Mouse (Mus musculus): Measurements from ENCODE around the gene Vmn2r85. TPM values are rescaled to one million over a fixed set of nuclear protein-coding genes. Genes with fewer than 3 reads are reported as not detected.
"Not testable (repeated sequence)": the region's sequence is repeated elsewhere in the genome, so short reads cannot be mapped to it uniquely, and the experiment has no call there.

Gene Vmn2r85
- polyA plus RNA-seq (2015; fragmentation: Nextera tagmentation; extraction: Ambion mirVana) = not detected in 2 replicates

DNA sequence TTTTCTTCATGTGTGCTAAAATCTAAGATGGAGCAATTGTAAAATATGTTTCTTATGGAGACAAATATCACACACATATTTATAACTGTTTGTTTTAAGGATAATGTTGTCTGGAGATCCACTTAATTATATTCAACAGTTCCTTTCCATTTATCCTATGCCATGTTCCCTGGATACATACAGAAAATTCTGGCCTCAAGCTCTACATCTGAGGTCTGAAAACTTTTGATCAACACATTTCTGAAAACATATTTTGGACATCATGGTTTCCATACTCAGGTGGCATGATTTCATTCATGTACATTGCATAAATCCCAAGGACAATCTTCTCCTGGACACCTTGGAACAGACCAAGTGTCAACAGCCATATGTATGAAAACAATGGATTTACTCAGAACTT lies at the start of gene Vmn2r85:
TSS of gene Vmn2r85 (minus strand) at position 101 of the 400 bp plus-strand sequence.
- H3K27me3 ChIP-seq; ATAC-seq (replicated peaks; ENCODE audit: low FRiP score); H3K9ac ChIP-seq; H3K4me1 ChIP-seq; H3K27ac ChIP-seq; H3K4me2 ChIP-seq; H3K36me3 ChIP-seq; H3K9me3 ChIP-seq (replicated peaks); H3K4me3 ChIP-seq (replicated peaks): not testable (repeated sequence)

DNA sequence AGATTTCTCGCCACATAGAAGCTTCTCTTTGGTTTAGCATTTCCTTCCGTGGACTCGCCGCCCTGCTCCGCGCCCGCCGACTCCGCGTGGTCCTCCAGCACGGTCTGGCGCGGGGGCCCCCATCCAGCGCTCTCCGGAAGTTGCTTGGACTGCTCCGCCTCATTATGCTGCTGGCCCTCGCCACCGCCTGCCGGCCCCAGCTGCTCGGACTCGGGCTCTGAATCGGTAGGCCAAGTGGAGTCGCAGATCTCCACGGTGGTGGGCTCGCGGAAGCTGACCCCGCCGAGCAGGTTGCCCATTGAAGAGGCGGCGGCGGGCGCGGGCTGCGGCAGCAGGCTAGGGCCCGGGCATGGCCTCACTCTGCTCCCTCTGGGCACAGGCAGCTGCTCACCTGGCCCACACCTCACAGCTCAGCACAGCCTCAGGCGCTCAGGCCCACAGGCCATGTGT lies 40.8 kb upstream of the Vmn2r85 start:
- Histone ChIP-seq H3K4me1 (no peaks in the 10 kb centered on the region), H3K9ac (peak overlapping the region; percentile 47), H3K4me3 (replicated peaks) (peak overlapping the region; percentile 50), H3K36me3 (no peaks in the 10 kb centered on the region), H3K9me3 (replicated peaks) (no peaks in the 10 kb centered on the region), H3K27ac (no peak overlapping the region), H3K4me2 (peak overlapping the region; percentile 80), H3K27me3 (no peaks in the 10 kb centered on the region)
- 3% methylated on average over 36 of the region's 36 CpGs for WGBS
- peak; percentile 99 for ATAC-seq (replicated peaks; ENCODE audit: low FRiP score)

DNA sequence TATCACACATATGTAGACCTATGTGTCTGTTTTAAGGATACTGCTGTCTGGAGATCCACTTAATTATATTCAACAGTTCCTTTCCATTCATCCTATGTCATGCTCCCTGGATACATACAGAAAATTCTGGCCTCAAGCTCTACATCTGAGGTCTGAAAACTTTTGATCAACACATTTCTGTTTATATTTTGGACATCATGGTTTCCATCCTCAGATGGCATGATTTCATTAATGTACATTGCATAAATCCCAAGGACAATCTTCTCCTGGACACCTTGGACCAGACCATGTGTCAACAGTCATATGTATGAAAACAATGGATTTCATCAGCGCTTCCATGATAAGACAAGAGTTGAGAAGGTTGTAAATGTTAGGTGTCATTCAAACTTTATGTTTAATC lies 26.4 kb upstream of the Vmn2r85 start, which contains the start of gene Vmn2r86:
TSS of gene Vmn2r86 (minus strand) at position 101 of the 400 bp plus-strand sequence.
- not testable (repeated sequence) for H3K4me1 ChIP-seq; H3K27ac ChIP-seq; ATAC-seq (replicated peaks; ENCODE audit: low FRiP score); H3K4me2 ChIP-seq; H3K9me3 ChIP-seq (replicated peaks); H3K4me3 ChIP-seq (replicated peaks); H3K36me3 ChIP-seq; H3K27me3 ChIP-seq; H3K9ac ChIP-seq
- 87% methylated on average over 1 of the region's 1 CpGs for WGBS

DNA sequence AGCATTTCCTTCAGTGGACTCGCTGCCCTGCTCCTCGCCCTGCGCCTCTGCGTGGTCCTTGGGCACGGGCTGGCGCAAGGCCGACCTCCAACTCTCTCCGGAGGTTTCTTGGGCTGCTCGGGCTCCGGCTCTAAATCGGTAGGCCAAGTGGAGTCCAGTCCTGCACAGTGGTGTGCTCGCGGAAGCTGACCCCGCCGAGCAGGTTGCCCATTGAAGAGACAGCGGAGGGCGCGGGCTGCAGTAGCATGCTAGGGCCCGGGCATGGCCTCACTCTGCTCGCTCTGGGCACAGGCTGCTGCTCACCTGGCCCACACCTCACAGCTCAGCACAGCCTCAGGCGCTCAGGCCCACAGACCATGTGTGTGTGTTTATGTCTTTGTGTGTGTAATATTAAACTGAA lies 15.3 kb upstream of the Vmn2r85 start:
- H3K9ac ChIP-seq = no peak overlapping the region
- no peaks in the 10 kb centered on the region for H3K4me1 ChIP-seq
- no peaks in the 10 kb centered on the region for H3K9me3 ChIP-seq (replicated peaks)
- H3K36me3 ChIP-seq = no peaks in the 10 kb centered on the region
- no peak overlapping the region for H3K4me3 ChIP-seq (replicated peaks)
- H3K27me3 ChIP-seq = no peaks in the 10 kb centered on the region
- WGBS = 91% methylated on average over 21 of the region's 21 CpGs
- H3K4me2 ChIP-seq = no peak overlapping the region
- H3K27ac ChIP-seq = no peak overlapping the region
- ATAC-seq (replicated peaks; ENCODE audit: low FRiP score) = no peak

DNA sequence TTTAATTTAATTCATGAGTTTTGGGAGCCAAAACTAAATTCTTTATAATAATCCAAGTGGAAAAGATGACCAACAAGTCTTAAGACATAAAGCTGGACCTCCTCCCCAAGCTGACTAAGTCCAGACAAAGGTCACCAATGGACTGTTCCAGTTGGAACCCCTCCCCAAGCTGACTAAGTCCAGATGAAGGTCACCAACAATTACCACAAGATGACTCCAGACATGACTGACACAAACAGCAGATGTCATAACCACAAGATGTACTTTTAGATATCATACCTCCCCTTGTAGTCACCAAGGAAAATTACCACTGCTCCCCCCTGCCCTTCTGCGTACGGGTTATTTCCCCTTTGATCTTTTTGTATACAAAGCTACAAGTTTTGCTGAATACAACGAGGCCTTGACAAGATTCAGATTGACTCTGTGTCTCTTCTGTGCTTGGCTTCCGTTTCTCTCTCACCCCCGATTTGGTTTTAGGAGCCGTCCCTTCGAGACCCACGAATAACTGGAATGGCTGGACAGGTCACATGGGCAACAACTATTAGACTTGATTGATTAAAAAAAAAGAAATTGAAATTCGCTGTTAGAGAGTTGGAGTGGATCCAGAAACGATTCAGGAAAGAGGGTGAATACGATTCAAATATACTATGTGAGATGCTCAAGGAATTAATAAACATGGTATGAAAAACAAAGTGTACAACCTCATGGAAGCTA lies 4.8 kb upstream of the Vmn2r85 start:
- not testable (repeated sequence) for H3K9me3 ChIP-seq (replicated peaks); H3K9ac ChIP-seq; H3K4me3 ChIP-seq (replicated peaks); H3K27me3 ChIP-seq; ATAC-seq (replicated peaks; ENCODE audit: low FRiP score); H3K4me2 ChIP-seq; H3K27ac ChIP-seq; H3K4me1 ChIP-seq; H3K36me3 ChIP-seq
- WGBS = 85% methylated on average over 11 of the region's 11 CpGs

DNA sequence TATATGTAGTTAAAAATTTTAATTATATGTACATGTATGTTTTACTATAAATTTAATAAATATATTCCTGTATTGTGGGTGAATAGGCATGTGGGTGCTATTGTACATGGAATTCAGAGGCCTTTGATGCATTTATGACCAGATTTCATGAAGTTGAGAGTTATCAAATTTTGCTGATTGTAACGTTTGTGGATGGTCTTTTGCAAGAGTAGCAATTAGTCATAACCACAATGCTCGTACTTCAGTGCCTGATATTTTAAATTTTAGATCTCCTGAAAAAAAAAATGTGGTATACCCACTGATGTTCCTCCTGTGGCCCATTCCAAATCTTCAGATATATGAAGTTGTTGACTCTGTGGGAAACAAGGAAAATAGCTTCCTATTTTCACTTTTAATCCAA lies 7.1 kb downstream of the Vmn2r85 start:
- H3K4me2 ChIP-seq; ATAC-seq (replicated peaks; ENCODE audit: low FRiP score); H3K36me3 ChIP-seq; H3K4me3 ChIP-seq (replicated peaks); H3K27me3 ChIP-seq; H3K4me1 ChIP-seq; H3K9ac ChIP-seq; H3K9me3 ChIP-seq (replicated peaks); H3K27ac ChIP-seq: not testable (repeated sequence)
- 78% methylated on average over 2 of the region's 2 CpGs for WGBS

DNA sequence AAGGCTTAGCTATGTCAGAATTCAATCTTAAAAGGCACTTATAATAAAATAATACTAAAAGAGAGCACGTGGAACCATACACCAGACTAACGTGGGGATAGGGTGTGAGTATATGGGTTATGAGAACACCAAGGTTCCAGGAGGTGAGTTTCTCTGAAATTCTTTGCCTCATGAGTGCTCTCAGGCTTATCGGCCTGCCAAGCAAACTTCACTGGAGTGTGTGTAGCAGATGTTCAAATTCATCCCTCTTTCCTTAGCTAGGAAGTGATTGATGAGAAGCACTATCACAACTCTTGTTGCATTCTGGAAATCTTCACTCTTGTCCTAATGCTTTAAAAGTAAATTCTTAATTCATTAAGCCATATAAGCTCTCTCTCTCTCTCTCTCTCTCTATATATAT lies 9.1 kb downstream of the Vmn2r85 start:
- Histone ChIP-seq H3K4me2 (no peak overlapping the region), H3K27me3 (no peaks in the 10 kb centered on the region), H3K27ac (no peak overlapping the region), H3K4me3 (replicated peaks) (no peak overlapping the region), H3K9me3 (replicated peaks) (no peaks in the 10 kb centered on the region), H3K4me1 (no peaks in the 10 kb centered on the region), H3K9ac (no peak overlapping the region), H3K36me3 (no peaks in the 10 kb centered on the region)
- ATAC-seq (replicated peaks; ENCODE audit: low FRiP score) = no peak
- WGBS = 84% methylated on average over 3 of the region's 3 CpGs

DNA sequence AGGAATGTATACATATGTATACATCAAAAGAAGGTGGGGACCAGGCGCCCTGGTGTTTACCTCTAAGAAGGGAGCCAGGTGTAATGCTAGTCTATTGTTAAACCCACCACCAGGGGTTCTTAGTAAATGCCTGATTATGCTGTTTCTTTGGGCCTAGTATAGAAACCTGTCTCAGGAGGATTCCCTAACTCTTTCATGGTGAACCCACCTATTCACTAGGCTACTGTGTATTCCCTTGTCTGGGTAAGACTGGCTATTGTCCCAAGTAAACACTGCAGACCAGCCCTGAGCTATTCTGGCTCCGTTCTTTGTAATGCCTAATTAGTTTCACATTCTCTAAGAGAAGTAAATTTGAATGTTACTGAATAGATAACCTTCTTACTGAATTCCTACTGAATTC lies 9.5 kb downstream of the Vmn2r85 start:
- not testable (repeated sequence) for H3K27me3 ChIP-seq; H3K4me2 ChIP-seq; H3K9me3 ChIP-seq (replicated peaks); H3K27ac ChIP-seq; H3K4me1 ChIP-seq; H3K9ac ChIP-seq; H3K4me3 ChIP-seq (replicated peaks); ATAC-seq (replicated peaks; ENCODE audit: low FRiP score); H3K36me3 ChIP-seq
- WGBS = 59% methylated on average over 2 of the region's 2 CpGs

DNA sequence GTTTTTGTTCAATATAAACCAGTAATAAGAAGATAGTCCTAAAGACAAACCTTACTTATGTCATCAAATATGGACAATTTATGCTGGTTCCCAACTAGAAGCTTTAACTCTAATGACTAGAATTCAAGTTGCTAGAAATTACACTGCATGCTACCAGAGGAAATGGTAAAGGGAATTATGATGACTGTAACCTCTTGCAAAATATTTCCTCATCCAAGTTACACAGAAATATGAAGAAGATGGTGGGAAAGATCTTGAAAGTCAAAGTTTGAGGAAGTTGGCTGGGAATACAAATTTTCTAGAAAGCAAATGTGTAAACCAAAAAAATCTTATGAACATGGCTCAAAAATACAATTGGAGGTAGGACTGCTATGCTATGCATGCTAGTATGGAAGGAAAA lies 13.2 kb downstream of the Vmn2r85 start:
- H3K27me3 ChIP-seq; H3K9ac ChIP-seq; H3K4me1 ChIP-seq; H3K9me3 ChIP-seq (replicated peaks); ATAC-seq (replicated peaks; ENCODE audit: low FRiP score); H3K36me3 ChIP-seq; H3K4me2 ChIP-seq; H3K27ac ChIP-seq; H3K4me3 ChIP-seq (replicated peaks): not testable (repeated sequence)

DNA sequence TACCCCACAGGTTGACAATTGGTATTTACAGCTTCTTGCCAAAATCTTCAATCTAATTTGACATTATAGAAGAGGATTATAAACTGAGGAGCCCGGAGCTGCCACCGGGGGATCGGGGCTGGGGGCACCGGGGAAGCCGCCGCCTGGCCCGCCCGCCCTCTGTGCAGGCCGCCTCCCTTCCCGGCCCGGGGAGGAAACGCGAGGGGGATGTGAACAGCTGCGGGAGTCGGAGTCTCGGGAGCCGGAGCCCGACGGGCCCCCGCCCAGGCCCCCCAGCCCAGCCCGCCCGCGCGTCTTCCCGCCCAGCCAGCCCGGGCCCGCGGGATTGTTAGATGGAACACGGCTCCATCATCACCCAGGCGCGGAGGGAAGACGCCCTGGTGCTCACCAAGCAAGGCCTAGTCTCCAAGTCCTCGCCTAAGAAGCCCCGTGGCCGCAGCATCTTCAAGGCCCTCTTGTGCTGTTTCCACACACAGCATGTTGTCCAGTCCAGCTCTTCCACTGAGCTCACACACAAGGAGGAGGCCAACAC lies 17.3 kb downstream of the Vmn2r85 start:
- H3K4me2 ChIP-seq; H3K36me3 ChIP-seq; H3K4me3 ChIP-seq (replicated peaks); H3K9ac ChIP-seq; H3K27ac ChIP-seq; H3K27me3 ChIP-seq; H3K9me3 ChIP-seq (replicated peaks); H3K4me1 ChIP-seq: not testable (repeated sequence)
- WGBS = 69% methylated on average over 29 of the region's 35 CpGs
- peak; percentile 49 for ATAC-seq (replicated peaks; ENCODE audit: low FRiP score)

DNA sequence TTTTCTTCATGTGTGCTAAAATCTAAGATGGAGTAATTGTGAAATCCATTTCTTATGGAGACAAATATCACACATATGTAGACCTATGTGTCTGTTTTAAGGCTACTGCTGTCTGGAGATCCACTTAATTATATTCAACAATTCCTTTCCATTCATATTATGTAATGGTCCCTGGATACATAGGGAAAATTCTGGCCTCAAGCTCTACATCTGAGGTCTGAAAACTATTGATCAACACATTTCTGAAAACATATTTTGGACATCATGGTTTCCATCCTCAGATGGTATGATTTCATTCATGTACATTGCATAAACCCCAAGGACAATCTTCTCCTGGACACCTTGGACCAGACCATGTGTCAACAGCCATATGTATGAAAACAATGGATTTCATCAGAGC lies 35.3 kb downstream of the Vmn2r85 start, which contains the start of gene Vmn2r84:
TSS of gene Vmn2r84 (minus strand) at position 101 of the 400 bp plus-strand sequence.
- Histone ChIP-seq H3K4me2 (no peak within 1 kb of the TSS), H3K9me3 (replicated peaks) (no peaks in the 10 kb centered on the region), H3K4me1 (no peaks in the 10 kb centered on the region), H3K9ac (no peak within 1 kb of the TSS), H3K4me3 (replicated peaks) (no peak within 1 kb of the TSS), H3K27ac (no peak within 1 kb of the TSS), H3K27me3 (no peaks in the 10 kb centered on the region), H3K36me3 (no peaks in the 10 kb centered on the region)
- ATAC-seq (replicated peaks; ENCODE audit: low FRiP score) = no peak

DNA sequence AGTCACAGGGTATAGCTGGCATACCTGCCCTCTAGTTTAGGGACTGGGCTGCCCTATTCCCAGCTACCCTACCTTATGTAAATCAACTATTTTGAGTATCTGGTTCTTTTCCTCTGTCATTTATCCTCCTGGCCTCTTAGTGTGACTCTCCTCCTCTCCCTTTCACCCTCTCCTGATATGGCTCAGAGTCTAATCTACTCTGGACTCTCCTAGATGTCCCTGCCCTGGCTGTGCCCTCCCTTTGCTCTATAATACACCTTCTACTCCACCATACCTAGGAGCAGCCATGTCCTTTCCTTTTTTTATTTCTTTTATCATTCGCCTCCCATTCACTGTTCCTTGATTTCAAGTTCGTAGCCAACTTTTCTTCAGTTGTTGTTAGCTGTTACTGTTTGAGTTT lies 54.4 kb downstream of the Vmn2r85 start:
- Histone ChIP-seq H3K36me3 (no peaks in the 10 kb centered on the region), H3K9ac (no peak overlapping the region), H3K4me2 (no peak overlapping the region), H3K27ac (no peak overlapping the region), H3K4me3 (replicated peaks) (no peak overlapping the region), H3K27me3 (no peaks in the 10 kb centered on the region), H3K4me1 (no peaks in the 10 kb centered on the region), H3K9me3 (replicated peaks) (no peaks in the 10 kb centered on the region)
- no peak for ATAC-seq (replicated peaks; ENCODE audit: low FRiP score)
- 82% methylated on average over 2 of the region's 2 CpGs for WGBS
